Mouse (Mus musculus): ENCODE data around the gene Dmap1. TPM values are rescaled to one million over a fixed set of nuclear protein-coding genes. Genes with fewer than 3 reads are reported as not detected.
A peak's percentile ranks its signal among the peaks of the same experiment; 100 is the strongest.

Gene Dmap1
- total RNA-seq (2021): 10 to 100 TPM; 37.6 to 42.2 TPM

DNA sequence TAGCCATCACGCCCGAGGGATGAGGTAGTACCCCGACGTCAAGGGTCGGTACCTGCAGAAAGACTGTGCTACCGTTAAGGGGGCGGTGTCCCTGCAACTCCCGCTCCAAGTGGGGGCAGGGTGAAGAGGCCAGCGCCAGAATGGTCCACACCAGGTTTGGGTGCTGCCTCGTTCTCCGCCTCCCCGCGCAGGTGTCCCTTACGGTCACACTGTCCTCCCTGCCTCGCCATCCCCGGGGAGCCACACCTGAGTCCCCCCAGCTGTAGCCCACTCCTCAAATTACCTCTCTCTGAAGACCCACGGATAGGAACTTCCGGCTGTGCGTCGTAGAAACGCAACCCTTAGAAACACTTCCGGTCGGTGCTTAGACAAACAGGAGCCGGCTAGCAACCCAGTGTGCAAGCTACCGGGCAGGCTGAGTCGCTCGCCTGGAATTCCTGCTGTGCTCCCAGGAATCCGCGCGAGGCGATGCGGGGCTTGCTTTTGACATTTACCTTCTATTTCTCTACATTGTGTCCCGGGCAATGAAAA is at the start of gene Dmap1:
Gene Dmap1, minus strand, starts transcription at position 343 of the 531 bp plus-strand sequence.
- DNase-seq (ENCODE audit: extremely low spot score in 1 of 2, low spot score in 2 of 2): peak; percentile 85 to 89
- intact Hi-C loops (cut with DNase I): no loop called here

DNA sequence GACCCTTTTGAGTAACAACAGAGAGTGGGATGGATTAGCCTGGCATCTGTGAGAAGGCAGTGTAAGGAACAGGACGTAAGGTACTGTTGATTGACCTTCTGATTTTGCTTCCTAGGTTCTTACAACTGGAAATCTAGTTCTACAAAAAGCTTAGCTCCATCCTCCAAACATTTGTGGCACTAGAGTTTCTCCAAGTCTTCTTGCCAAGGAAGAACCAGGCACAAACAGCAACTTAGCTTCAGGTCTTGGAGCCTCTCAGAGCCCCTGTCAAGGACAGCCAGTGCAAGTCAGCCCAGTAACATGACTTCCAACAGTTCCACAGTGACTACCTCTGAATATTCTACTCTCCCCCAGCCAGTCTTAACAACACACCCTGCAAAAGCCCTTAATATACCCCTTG is 42.0 kb upstream of the Dmap1 start, which contains the start of gene Gm12845:
Gene Gm12845, plus strand, starts transcription at position 301 of the 400 bp plus-strand sequence.
- DNase-seq (ENCODE audit: extremely low spot score in 1 of 2, low spot score in 2 of 2): no peak
- intact Hi-C loops (cut with DNase I): no loop called here

DNA sequence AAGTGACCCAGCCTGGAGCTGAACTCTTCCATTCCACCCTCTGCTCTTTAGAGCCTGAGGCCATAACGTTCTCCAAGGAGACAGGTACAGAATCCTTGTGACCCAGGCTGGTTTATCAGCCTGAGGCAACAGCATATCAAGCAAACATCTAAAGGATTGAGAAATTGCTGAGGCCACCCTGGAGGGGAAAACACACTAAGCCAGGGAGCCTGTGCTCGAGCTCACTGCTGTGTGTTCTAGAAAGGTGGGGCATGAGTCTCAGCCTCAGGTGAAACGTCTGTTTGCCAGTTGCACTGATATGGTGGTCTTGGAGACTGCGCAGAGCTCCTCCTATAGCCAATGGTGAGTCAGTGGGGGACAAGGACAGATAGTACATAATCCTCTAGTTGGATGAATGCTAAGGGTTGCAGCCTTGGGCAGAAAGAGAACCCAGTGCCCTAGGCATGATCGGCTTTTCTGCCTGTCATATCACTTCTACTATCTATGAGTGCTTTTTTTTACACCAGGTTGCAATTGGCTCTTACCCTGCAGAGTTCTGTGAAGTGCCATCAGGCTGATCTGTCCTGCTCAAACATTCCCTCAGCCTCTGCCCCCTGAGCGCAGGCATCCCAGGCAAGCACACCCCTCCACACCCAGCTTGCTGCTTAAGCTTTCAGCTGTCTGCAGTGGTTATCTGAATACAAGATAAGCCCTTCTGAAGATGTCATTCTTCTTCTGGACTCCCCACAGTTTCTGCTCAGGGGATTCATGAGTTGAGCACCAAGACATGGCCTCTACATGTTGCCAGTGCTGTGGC is 31.4 kb upstream of the Dmap1 start:
- no peak for DNase-seq (ENCODE audit: extremely low spot score in 1 of 2, low spot score in 2 of 2)
- intact Hi-C loops (cut with DNase I): no loop called here

DNA sequence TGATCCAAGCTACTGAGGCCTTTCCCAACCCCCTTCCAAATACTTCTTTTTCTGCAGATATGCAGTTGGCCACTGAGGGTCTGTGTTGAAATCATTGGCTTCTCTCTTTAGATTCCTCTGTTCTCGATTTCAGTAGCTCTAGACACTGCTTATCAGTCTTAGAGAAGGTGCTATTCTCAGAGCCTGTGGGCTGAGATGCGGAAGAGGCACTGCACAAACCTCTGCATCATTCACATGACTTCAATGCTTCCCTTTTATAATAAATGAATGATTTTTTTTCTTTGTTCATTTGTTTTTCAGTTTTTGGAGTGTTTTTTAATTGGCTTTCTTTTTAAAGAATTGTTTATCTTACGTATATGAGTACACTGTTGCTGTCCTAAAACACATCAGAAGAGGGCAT is 30.2 kb upstream of the Dmap1 start:
- DNase-seq (ENCODE audit: extremely low spot score in 1 of 2, low spot score in 2 of 2): no peak
- intact Hi-C loops (cut with DNase I): no loop called here

DNA sequence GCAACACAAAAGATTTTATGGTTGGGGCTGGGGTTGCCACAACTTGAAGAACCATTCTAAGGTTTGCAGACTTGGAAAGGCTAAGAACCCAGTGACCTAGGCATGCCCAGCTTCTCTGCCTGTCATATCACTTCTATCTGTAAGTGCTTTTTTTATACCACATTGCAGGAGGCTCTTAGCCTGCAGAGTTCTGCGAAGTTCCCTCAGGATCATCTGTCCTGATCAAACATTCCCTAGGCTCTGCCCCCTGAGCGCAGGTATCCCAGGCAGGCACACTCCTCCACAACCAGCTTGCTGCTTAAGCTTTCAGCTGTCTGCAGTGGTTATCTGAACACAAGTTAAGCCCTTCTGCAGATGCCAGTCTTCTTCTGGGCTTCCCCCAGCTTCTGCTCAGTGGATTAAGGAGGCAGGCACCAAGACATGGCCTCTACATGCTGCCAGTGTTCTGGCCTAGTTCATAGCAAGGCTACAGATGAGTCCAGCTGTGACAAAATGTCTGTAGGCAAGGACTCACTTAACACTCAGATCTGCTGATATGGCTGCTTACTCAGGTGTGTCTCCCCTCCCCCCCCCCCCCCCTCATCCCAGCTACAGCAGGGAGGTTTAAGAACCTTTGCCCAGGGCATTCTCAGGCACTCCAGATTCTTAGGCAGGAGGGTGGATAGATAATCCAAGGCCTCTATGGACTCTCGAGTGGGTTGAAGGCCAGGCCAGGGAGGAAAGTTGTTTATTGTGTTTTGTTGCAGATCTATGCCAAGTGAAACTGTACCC is 26.9 kb upstream of the Dmap1 start:
- intact Hi-C loops (cut with DNase I): loop anchor here (10.0 kb wide), 1 partner anchor 376 kb away; no protein-coding TSS in a partner anchor
- DNase-seq (ENCODE audit: extremely low spot score in 1 of 2, low spot score in 2 of 2): no peak

DNA sequence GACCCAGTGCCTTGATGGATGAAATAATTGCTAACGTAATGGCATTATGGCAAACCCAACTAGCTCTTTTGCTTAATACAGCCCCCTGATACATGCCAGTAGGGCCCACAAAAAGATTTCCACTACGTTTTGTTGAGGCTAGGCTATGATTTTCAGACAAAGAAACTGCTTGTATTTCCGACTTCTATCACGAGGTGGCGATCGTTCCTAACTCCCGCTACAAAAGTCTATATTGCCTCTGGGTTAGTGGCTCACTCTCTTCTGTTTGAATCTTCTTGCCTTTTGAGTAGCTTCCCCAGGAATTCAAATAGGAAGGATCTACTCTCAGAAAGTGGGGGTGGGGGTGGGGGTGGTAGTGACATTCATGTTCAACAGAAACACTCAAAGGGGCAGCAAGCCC is 23.3 kb upstream of the Dmap1 start:
- intact Hi-C loops (cut with DNase I): loop anchor here (2.0 to 10.0 kb wide), 2 partner anchors 65 to 379 kb away; no protein-coding TSS in a partner anchor
- peak; percentile 43 to 63 for DNase-seq (ENCODE audit: extremely low spot score in 1 of 2, low spot score in 2 of 2)

DNA sequence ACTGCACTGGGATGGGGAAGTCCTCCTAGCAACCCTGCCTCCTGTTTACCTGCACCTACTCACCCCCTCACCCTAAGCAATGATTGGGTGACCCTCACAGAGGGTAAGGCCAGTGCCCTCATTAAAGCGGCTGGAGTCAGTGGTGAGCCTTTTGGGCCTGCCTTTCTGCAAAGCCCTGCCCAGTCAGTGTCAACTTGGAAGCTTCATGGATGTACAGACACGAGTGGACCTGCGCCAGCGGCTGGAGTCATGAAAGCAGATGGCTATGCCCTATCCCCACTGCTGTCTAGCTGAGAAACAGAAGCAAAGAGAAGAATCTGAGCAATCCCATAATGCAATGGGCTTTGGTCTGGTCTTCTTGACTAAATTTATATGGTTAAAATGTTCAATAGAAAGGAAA is 4.3 kb upstream of the Dmap1 start:
- DNase-seq (ENCODE audit: extremely low spot score in 1 of 2, low spot score in 2 of 2): peak in 1 of 2 experiments; percentile 14
- intact Hi-C loops (cut with DNase I): no loop called here

DNA sequence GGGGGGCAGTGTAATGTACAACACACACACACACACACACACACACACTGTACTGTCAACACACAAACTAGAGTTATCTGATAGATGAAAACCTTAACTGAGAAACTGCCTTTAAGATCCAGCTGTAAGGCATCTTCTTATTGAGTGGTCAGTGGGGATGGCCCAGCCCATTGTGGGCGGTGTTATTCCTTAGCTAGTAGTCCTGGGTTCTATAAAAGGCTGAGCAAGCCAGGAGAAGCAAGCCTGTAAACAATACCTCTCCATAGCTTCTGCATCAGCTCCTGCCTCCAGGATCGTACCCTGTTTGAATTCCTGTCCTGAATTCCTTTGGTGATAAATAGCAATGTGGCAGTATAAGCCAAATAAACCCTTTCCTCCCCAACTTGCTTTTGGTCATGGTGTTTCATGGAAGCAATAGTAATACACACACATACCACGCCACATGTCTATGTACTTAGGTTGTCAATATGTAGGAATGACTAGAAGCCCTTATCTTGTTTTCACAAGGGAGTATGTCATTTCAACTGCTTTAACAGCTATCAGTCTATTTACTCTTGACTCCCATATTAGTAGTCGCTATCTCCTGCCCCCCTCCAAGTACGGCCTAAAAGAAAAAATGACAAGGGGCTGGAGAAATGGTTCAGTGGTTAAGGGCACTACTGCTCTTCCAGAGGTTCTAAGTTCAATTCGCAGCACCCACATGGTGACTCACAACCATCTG is 1.1 kb upstream of the Dmap1 start:
- peak in 1 of 2 experiments; percentile 8 for DNase-seq (ENCODE audit: extremely low spot score in 1 of 2, low spot score in 2 of 2)
- intact Hi-C loops (cut with DNase I): no loop called here

DNA sequence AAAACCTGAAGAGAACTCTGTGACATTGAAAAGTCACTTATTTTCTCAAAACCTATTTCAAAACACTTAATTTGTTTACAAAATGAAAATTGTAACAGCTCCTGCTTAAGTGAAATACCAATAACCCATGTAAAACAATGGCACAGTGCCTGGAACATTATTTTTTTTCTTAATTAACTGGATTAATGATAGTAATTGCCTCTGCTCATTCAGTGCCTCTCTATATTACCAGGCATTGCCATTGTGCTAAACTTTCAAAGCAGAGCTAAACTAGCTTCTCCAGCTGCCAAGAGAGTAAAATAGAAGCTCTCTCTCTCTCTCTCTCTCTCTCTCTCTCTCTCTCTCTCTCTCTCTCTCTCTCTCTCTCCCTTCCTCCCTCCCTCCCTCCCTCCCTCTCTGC is 390 bp upstream of the Dmap1 start:
- DNase-seq (ENCODE audit: extremely low spot score in 1 of 2, low spot score in 2 of 2): no peak
- intact Hi-C loops (cut with DNase I): no loop called here

DNA sequence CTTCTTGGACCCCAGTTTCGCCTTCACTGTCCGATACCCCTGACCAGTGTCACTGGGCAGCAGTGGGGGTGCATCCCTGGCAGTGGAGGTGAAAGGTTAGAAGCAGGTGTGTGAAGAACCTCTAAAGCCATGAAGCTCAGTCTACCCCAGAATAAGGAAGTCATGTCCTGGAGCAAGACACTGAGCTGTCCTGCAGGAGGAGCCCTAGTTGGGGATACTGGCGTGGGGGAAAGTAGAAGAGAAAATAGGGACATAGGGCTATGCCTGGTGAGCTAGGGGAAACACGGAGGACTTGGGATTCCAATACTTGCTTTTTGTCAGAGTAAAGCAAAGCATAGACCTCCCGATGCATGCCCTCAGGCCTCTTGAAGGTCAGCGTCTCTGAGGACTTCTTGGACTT is 1.1 kb downstream of the Dmap1 start:
- DNase-seq (ENCODE audit: extremely low spot score in 1 of 2, low spot score in 2 of 2): peak in 1 of 2 experiments; percentile 15
- intact Hi-C loops (cut with DNase I): no loop called here

DNA sequence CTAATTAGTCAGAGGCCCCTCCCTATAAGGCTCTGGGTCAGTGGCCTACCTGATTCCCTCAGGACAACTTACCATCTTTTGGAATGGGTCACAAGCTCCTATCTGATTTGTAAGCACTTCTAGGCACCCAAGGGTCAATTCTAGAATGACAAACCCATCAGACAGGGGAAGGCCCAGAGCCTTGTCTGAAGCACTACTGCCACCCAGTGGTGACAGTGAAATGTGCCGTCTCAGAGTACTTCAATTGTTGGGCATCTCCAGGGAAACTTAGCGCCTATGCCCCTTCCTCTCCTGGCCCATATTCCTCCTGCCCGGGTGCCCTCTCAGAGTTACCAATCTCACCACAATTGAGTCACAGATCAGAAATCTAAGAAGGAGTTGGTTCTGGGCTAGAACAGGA is 5.2 kb downstream of the Dmap1 start:
- peak; percentile 73 to 82 for DNase-seq (ENCODE audit: extremely low spot score in 1 of 2, low spot score in 2 of 2)
- intact Hi-C loops (cut with DNase I): loop anchor here (10.0 kb wide), 2 partner anchors 92 to 352 kb away; no protein-coding TSS in a partner anchor

DNA sequence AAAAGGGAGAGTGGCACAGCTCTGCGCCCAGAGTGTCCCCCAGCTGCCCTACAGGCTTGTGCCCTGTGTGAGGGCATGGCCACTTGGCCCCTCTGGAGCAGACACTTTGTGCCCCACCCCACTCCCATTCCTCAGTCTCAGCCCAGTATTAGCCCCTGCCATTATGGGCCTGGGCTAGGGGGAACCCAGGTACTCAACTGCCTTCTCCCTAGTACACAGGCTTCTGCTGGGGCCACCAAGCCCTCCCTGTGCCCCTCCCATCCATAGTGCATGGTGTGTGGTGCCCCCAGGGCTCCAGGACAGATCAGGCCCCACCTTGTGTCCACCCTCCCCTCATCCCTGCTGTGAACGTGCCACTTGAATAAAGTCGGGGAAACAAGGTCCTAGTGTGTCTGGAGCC is 8.2 kb downstream of the Dmap1 start:
- intact Hi-C loops (cut with DNase I): loop anchor here (10.0 kb wide), 2 partner anchors 89 to 349 kb away; no protein-coding TSS in a partner anchor
- no peak for DNase-seq (ENCODE audit: extremely low spot score in 1 of 2, low spot score in 2 of 2)

DNA sequence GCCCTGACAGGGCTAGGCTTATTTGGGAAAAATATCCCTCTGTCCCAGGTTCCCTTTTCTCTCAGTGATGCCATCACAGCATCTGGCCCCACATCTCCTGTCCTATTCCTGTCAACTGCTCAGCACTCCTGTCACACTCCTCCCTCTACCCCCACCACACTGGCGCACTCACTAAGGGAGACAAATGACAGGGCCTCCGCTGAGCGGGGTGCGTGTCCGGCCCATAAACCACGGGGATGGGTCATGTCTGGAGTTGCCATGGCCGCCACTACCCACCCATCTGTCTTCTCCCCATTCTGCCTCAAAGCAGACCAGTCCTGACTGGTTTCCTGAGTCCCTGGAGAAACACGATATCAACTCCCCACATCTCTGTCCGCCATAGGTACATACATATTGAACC is 10.0 kb downstream of the Dmap1 start:
- no peak for DNase-seq (ENCODE audit: extremely low spot score in 1 of 2, low spot score in 2 of 2)
- intact Hi-C loops (cut with DNase I): loop anchor here (10.0 kb wide), 2 partner anchors 87 to 347 kb away; no protein-coding TSS in a partner anchor

DNA sequence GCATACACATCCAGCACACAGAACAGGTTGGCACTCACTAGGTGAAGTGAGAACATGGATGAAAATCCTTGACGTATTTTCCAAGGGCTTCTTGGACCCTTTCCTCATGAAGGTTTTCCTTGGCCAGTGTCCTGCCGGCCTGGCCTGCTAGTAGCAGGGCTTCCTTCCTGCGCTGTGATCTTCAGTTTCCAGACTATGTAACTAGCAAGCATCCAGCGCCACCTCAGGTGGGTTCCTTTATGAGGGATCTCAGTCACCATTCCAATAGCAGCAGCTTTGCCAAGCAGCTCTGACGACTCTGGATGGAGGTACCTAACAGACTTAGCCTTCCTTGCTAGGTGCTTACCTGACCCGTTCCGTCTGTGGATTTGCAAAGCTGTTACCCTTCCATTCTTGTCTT is 12.2 kb downstream of the Dmap1 start:
- intact Hi-C loops (cut with DNase I): loop anchor here (10.0 kb wide), 2 partner anchors 85 to 345 kb away; no protein-coding TSS in a partner anchor
- peak in 1 of 2 experiments; percentile 60 for DNase-seq (ENCODE audit: extremely low spot score in 1 of 2, low spot score in 2 of 2)

DNA sequence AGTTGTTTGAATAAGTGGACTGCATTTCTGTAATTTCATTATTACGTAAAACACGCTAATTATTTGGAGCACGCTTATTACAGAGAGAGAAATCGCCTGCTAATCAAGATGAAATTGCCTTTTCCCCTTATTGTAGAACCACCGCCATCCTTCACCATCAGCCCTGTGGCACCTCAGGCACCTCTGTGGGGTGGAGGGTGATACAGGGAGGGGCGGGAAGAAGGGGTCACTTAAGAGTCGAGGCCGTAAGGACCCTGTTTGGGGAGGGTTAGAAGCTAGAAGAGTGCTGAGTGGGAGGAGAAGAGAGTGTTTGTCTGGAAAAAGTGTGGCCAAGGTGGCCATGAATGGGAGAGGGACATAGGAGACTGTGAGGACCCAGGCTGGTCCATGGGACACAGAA is 16.0 kb downstream of the Dmap1 start:
- intact Hi-C loops (cut with DNase I): no loop called here
- DNase-seq (ENCODE audit: extremely low spot score in 1 of 2, low spot score in 2 of 2): no peak

DNA sequence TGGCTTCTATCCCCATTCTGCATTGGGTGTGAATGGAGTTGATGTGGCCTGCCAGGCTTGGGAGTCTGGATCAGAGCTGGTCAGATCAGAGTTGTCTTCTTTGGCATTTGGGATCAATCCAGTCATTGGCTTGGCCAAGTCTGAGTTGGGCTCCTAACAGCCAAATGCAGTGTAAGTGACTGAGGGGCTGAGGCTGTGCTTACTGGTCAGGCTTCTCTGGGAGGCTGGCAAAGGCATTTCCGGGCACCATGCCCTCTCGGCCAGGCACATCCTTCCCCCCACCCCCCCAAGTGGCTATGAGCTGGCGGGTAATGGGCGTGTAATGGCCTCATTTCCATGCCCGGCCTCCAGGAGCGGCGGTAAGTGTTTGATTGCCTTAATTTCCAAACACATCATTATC is 16.5 kb downstream of the Dmap1 start:
- DNase-seq (ENCODE audit: extremely low spot score in 1 of 2, low spot score in 2 of 2): peak in 1 of 2 experiments; percentile 52
- intact Hi-C loops (cut with DNase I): no loop called here

DNA sequence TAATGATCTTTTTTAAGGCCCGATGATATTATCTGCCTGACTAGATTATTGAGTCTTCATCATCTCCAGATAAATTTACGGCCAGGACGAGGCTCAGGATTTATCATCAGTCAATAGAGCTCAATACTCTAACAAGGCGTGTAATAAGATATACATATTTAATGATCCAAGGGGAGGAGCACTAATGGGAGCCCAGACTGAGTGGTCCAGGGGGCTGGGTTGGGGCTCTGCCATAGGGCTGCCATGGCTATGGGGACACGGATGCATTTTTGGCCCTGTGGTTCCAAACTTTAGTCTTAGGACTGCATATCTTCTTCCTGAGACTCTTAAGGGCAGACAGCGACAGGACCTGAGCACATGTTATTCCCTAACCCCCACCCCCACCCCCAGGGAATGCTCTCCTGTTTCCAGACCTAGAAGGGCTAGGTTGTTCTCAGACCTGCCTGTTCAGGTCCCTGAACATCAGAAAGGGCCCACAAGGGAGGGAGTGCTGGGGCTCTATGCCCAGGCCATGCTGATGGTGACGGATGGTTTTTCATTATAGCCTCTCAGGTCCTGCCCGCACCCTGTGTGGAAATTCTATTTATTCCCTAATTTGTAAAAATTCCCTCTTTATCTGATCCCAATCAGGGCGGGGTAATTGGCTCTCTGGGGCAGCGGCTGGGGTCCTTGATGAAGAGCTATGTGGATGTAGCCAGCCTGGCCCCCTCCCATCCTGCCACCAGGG is 17.5 kb downstream of the Dmap1 start:
- intact Hi-C loops (cut with DNase I): no loop called here
- no peak for DNase-seq (ENCODE audit: extremely low spot score in 1 of 2, low spot score in 2 of 2)

DNA sequence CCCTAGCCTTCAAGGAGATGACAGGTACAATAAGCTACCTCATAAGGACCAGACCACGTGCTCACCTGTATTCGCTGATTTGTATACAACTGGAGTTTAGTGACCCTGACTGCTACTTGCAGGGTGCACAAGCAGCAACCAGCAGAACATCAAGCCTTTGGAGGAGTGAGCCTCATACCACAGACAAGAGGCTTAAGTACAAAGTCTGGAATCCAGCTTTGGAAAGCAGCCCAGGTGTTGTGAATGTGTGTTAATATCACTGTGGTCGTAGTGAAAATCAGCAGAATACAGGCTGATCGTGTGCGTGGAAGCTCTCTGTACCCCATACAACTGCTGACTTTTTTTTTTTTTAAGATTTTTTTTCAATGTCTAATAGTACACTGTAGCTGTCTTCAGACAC is 22.1 kb downstream of the Dmap1 start:
- intact Hi-C loops (cut with DNase I): no loop called here
- DNase-seq (ENCODE audit: extremely low spot score in 1 of 2, low spot score in 2 of 2): no peak
